Mouse (Mus musculus): ENCODE measurements around the gene Gm7030. TPM values are rescaled to one million over a fixed set of nuclear protein-coding genes. Genes with fewer than 3 reads are reported as not detected.
"Not testable (repeated sequence)": the region's sequence is repeated elsewhere in the genome, so short reads cannot be mapped to it uniquely, and the experiment has no call there.

The Gm7030 gene
- polyA plus RNA-seq, 1 experiment from 2014 or later: not detected

- not testable (repeated sequence) for H3K27me3 ChIP-seq (ENCODE audit: control insufficient read depth, insufficient read depth, low read length); H3K4me3 ChIP-seq (ENCODE audit: low read depth, low read length); H3K9ac ChIP-seq (replicated peaks; ENCODE audit: low read depth, low read length); H3K27ac ChIP-seq (ENCODE audit: low read length); H3K36me3 ChIP-seq (ENCODE audit: control insufficient read depth, insufficient read depth, low read length); H3K9me3 ChIP-seq (ENCODE audit: control insufficient read depth, low read depth, low read length); H3K4me2 ChIP-seq (replicated peaks; ENCODE audit: low read depth, low read length); H3K4me1 ChIP-seq (ENCODE audit: control insufficient read depth, insufficient read depth, low read length)
- 13% methylated on average over 15 of the region's 18 CpGs for WGBS
- ATAC-seq (ENCODE audit: insufficient number of reproducible peaks, insufficient read depth, low FRiP score, low read depth): 0 out of 2 replicates have a peak, but pooled peaks have one; percentile 23
These were observed 8.4 kb downstream of the Gm7030 start for GRCm38 (mm10) chr17:36120839-36121238.

DNA sequence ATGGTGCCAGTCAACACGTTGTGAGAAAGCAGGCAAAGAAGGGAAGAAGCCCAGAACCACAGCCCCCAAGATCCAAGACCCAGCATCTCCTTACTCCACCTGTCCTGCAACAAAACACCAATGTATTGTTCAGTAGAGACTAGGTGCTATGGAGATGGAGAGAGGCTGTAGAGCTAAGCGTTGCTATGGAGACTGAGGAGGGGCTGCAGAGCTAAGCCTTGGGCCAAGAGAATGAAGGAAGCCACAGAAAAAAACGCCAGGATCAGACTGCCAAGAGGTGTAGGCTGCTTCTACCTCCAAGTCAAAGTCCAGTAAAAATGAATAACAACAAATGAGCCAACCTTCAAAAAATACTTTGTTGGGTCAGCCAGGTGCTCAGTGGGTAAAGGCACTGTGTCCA lies 12.7 kb downstream of the Gm7030 start:
- H3K27ac ChIP-seq (ENCODE audit: low read length); H3K27me3 ChIP-seq (ENCODE audit: control insufficient read depth, insufficient read depth, low read length); H3K4me1 ChIP-seq (ENCODE audit: control insufficient read depth, insufficient read depth, low read length); H3K4me2 ChIP-seq (replicated peaks; ENCODE audit: low read depth, low read length); H3K4me3 ChIP-seq (ENCODE audit: low read depth, low read length); H3K36me3 ChIP-seq (ENCODE audit: control insufficient read depth, insufficient read depth, low read length); H3K9me3 ChIP-seq (ENCODE audit: control insufficient read depth, low read depth, low read length); ATAC-seq (ENCODE audit: insufficient number of reproducible peaks, insufficient read depth, low FRiP score, low read depth); H3K9ac ChIP-seq (replicated peaks; ENCODE audit: low read depth, low read length): not testable (repeated sequence)
- 26% methylated on average over 3 of the region's 3 CpGs for WGBS

DNA sequence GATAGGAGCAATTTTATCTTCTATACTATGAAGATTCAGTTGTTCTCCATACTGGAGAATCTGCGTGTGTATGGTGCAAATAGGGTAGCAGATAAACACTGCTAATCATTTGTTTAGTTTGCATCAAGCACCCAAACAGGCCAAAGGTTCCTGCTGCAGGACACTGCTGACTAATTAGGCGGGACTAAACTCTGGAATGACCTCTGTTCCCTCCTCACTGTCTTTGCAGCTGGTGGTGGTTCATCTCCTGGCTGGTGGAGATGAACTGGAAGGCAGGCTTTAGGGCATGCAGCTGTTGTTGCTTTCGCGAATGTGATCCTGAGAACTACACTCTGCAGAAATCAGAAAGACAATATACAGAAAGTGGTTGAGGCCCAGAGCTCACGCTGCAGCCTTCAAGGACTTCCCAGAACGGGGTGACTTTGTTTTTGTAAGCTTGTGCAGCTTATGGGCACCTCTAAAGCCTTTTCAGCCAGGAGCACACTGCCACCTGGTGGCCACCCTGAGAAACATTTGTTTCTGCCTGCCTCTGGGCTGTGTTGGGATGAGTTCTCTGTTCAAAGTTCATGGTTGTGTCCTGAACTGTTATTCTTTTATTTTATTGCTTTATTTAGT lies 15.1 kb downstream of the Gm7030 start:
- H3K27ac ChIP-seq (ENCODE audit: low read length); H3K36me3 ChIP-seq (ENCODE audit: control insufficient read depth, insufficient read depth, low read length); H3K4me1 ChIP-seq (ENCODE audit: control insufficient read depth, insufficient read depth, low read length); H3K9me3 ChIP-seq (ENCODE audit: control insufficient read depth, low read depth, low read length); H3K9ac ChIP-seq (replicated peaks; ENCODE audit: low read depth, low read length); H3K4me3 ChIP-seq (ENCODE audit: low read depth, low read length); H3K4me2 ChIP-seq (replicated peaks; ENCODE audit: low read depth, low read length); H3K27me3 ChIP-seq (ENCODE audit: control insufficient read depth, insufficient read depth, low read length); ATAC-seq (ENCODE audit: insufficient number of reproducible peaks, insufficient read depth, low FRiP score, low read depth): not testable (repeated sequence)
- WGBS: 14% methylated on average over 6 of the region's 6 CpGs

GRCm38 (mm10) chr17:36111510-36111868 lies 17.7 kb downstream of the Gm7030 start:
- WGBS: 2% methylated on average over 10 of the region's 10 CpGs
- H3K36me3 ChIP-seq (ENCODE audit: control insufficient read depth, insufficient read depth, low read length); H3K4me1 ChIP-seq (ENCODE audit: control insufficient read depth, insufficient read depth, low read length); H3K9me3 ChIP-seq (ENCODE audit: control insufficient read depth, low read depth, low read length); H3K9ac ChIP-seq (replicated peaks; ENCODE audit: low read depth, low read length); H3K27me3 ChIP-seq (ENCODE audit: control insufficient read depth, insufficient read depth, low read length); H3K27ac ChIP-seq (ENCODE audit: low read length): not testable (repeated sequence)
- ATAC-seq (ENCODE audit: insufficient number of reproducible peaks, insufficient read depth, low FRiP score, low read depth): 0 out of 2 replicates have a peak, but pooled peaks have one; percentile 18
- Histone ChIP-seq H3K4me2 (replicated peaks; ENCODE audit: low read depth, low read length) (peak overlapping the region; percentile 72), H3K4me3 (ENCODE audit: low read depth, low read length) (peak overlapping the region; percentile 31)

DNA sequence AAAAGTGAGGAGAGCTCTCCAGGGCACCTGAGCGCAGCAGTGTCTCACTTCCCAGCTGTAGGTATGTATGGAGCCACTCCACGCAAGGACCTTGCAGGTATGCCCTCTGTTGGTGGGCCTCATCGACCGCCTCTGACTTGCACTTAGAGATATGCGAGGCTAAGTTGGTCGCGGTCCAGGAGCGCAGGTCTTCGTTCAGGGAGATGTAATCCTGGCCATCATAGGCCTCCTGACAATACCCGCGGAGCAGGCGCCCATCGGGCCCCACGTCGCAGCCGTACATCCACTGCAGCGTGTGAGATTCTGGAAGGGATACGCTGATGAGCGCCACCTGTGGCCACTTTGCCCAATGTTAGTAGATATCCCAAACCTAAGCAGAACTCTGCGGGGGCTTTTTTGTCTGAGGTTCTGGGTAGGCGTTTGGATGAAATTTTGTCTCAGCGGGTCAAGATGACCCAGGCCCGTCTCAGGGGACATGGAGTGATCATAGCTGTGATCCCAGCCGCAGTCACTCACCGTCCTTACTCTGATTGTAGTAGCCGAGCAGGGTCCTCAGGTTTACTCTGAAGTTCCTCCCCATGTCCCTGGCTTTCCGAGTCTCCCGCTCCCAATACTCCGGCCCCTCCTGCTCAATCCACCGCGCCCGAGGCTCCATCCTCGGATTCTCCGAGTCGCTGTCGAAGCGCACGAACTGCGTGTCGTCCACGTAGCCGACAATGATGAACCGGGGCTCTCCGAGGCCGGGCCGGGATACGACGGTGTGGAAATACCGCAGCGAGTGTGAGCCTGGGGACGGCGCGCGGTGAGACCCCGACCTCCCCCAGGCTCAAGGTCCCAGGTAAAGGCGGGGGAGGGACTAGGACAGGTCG lies 18.4 kb downstream of the Gm7030 start:
- peak overlapping the region; percentile 31 for H3K4me3 ChIP-seq (ENCODE audit: low read depth, low read length)
- not testable (repeated sequence) for H3K9ac ChIP-seq (replicated peaks; ENCODE audit: low read depth, low read length); H3K27ac ChIP-seq (ENCODE audit: low read length); H3K9me3 ChIP-seq (ENCODE audit: control insufficient read depth, low read depth, low read length); H3K36me3 ChIP-seq (ENCODE audit: control insufficient read depth, insufficient read depth, low read length); H3K27me3 ChIP-seq (ENCODE audit: control insufficient read depth, insufficient read depth, low read length); H3K4me1 ChIP-seq (ENCODE audit: control insufficient read depth, insufficient read depth, low read length)
- peak overlapping the region; percentile 72 for H3K4me2 ChIP-seq (replicated peaks; ENCODE audit: low read depth, low read length)
- peak; percentile 53 for ATAC-seq (ENCODE audit: insufficient number of reproducible peaks, insufficient read depth, low FRiP score, low read depth)
- under 1% methylated on average over 57 of the region's 57 CpGs for whole genome bisulfite sequencing

GRCm38 (mm10) chr17:36110129-36110528 lies 19.1 kb downstream of the Gm7030 start:
- 52% methylated on average over 3 of the region's 3 CpGs for WGBS
- not testable (repeated sequence) for H3K9ac ChIP-seq (replicated peaks; ENCODE audit: low read depth, low read length); H3K4me3 ChIP-seq (ENCODE audit: low read depth, low read length); H3K36me3 ChIP-seq (ENCODE audit: control insufficient read depth, insufficient read depth, low read length); H3K27ac ChIP-seq (ENCODE audit: low read length); ATAC-seq (ENCODE audit: insufficient number of reproducible peaks, insufficient read depth, low FRiP score, low read depth); H3K4me2 ChIP-seq (replicated peaks; ENCODE audit: low read depth, low read length); H3K4me1 ChIP-seq (ENCODE audit: control insufficient read depth, insufficient read depth, low read length); H3K27me3 ChIP-seq (ENCODE audit: control insufficient read depth, insufficient read depth, low read length); H3K9me3 ChIP-seq (ENCODE audit: control insufficient read depth, low read depth, low read length)

GRCm38 (mm10) chr17:36102091-36102490 lies 27.1 kb downstream of the Gm7030 start:
- not testable (repeated sequence) for ATAC-seq (ENCODE audit: insufficient number of reproducible peaks, insufficient read depth, low FRiP score, low read depth); H3K4me3 ChIP-seq (ENCODE audit: low read depth, low read length); H3K4me2 ChIP-seq (replicated peaks; ENCODE audit: low read depth, low read length); H3K27ac ChIP-seq (ENCODE audit: low read length); H3K27me3 ChIP-seq (ENCODE audit: control insufficient read depth, insufficient read depth, low read length); H3K4me1 ChIP-seq (ENCODE audit: control insufficient read depth, insufficient read depth, low read length); H3K36me3 ChIP-seq (ENCODE audit: control insufficient read depth, insufficient read depth, low read length); H3K9me3 ChIP-seq (ENCODE audit: control insufficient read depth, low read depth, low read length); H3K9ac ChIP-seq (replicated peaks; ENCODE audit: low read depth, low read length)
- WGBS: 94% methylated on average over 11 of the region's 12 CpGs

GRCm38 (mm10) chr17:36099603-36100002 lies 29.6 kb downstream of the Gm7030 start:
- not testable (repeated sequence) for H3K27ac ChIP-seq (ENCODE audit: low read length); H3K9me3 ChIP-seq (ENCODE audit: control insufficient read depth, low read depth, low read length); H3K27me3 ChIP-seq (ENCODE audit: control insufficient read depth, insufficient read depth, low read length); H3K4me1 ChIP-seq (ENCODE audit: control insufficient read depth, insufficient read depth, low read length); ATAC-seq (ENCODE audit: insufficient number of reproducible peaks, insufficient read depth, low FRiP score, low read depth); H3K4me3 ChIP-seq (ENCODE audit: low read depth, low read length); H3K36me3 ChIP-seq (ENCODE audit: control insufficient read depth, insufficient read depth, low read length); H3K4me2 ChIP-seq (replicated peaks; ENCODE audit: low read depth, low read length); H3K9ac ChIP-seq (replicated peaks; ENCODE audit: low read depth, low read length)
- WGBS: 64% methylated on average over 2 of the region's 2 CpGs

Data from stomach, embryonic 14.5 days (tissue).